Mouse (Mus musculus) CH12.LX (cell line): Measurements from ENCODE around the gene Cops2.

Experiments
- CTCF ChIP-seq, 2 experiments: IDR thresholded peaks in 1 of 2; conservative IDR thresholded peaks in 1 of 2; 2 replicates each; pipeline ENCODE4 v1.5.1; 2011 to 2012; ENCODE audit warnings: low read depth in 2 of 2, low read length in 2 of 2, improper control_type of control experiment in 1 of 2, inconsistent platforms in 1 of 2, mild to moderate bottlenecking in 1 of 2, moderate library complexity in 1 of 2
- E2F4 ChIP-seq: IDR thresholded peaks from 2 replicates; pipeline ENCODE4 v1.6.1; 2011; ENCODE audit warnings: low read depth, low read length, improper control_type of control experiment; ENCODE audit not compliant: insufficient replicate concordance
- ELF1 ChIP-seq: IDR thresholded peaks from 2 replicates; pipeline ENCODE4 v1.6.1; 2014; ENCODE audit warnings: low read depth, mild to moderate bottlenecking, inconsistent platforms, low read length, improper control_type of control experiment

GRCm38 (mm10) chr2:125885891-125886576 is 27.1 kb upstream of the Cops2 start:
- TF ChIP-seq ELF1, result no peak
- no peak for TF ChIP-seq CTCF (conservative IDR thresholded peaks at IDR 0.05 in 1 of 2, IDR thresholded peaks at IDR 0.05 in 1 of 2; ENCODE audit: low read depth in 2 of 2, low read length in 2 of 2)
- no peak for TF ChIP-seq E2F4
